Mouse (Mus musculus) spleen, adult 12 weeks (tissue): ENCODE results near the gene Gabrb3.
"Not testable (repeated sequence)": the region's sequence is repeated elsewhere in the genome, so short reads cannot be mapped to it uniquely, and the experiment has no call there.

ENCODE experiments used
- DNase-seq: peaks from one replicate; pipeline ENCODE4 v3.0.0; 2022; ENCODE audit warnings: low spot score

Gene Gabrb3

GRCm38 (mm10) chr7:57706976-57707740 is 287.7 kb downstream of the Gabrb3 start:
- no peak for DNase-seq

- no peak for DNase-seq
These were observed 292.2 kb downstream of the Gabrb3 start for GRCm38 (mm10) chr7:57711709-57712108.

DNA sequence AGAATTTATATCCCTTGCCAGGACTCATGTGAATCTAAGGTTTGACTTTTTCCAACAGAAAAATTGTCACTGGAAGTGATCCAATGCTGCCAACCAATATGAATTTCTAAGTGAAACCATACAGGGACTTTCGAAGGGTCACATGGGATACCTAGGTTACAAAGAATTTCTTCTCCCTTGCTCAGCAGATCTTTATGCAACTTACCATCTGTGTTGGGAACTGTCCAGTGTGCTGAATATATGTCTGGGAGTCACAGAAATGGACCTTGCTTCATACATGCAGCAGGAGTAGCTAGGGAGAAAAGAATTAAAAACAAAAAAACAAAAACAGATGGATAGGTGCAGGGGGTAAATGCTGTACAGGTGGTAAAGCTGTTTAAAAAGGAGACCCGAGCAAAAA is 327.3 kb downstream of the Gabrb3 start:
- no peak for DNase-seq

- DNase-seq: no peak
These were observed 341.0 kb downstream of the Gabrb3 start for GRCm38 (mm10) chr7:57760466-57760865.

- DNase-seq: no peak
These were observed 359.3 kb downstream of the Gabrb3 start for GRCm38 (mm10) chr7:57778754-57779153.

DNA sequence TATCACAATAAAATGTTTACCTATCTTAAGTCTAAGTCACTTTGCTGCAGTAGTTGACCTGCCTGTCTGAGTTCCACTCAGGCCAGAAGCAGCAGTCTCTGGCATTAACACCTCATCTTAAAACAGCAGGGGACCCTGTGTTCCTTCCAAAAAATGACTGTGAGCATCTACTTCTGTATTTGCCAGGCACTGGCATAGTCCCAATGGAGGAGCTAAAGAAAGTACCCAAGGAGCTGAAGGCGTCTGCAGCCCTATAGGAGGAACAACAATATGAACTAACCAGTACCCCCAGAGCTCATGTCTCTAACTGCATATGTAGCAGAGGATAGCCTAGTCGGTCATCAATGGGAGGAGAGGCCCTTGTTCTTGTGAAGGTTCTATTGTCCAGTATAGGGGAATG is 366.6 kb downstream of the Gabrb3 start:
- not testable (repeated sequence) for DNase-seq

- DNase-seq: no peak
These were observed 368.0 kb downstream of the Gabrb3 start for GRCm38 (mm10) chr7:57787520-57787919.

- DNase-seq: no peak
These were observed 383.8 kb downstream of the Gabrb3 start for GRCm38 (mm10) chr7:57803266-57803665.

GRCm38 (mm10) chr7:57813716-57814115 is 394.2 kb downstream of the Gabrb3 start:
- DNase-seq: no peak

DNA sequence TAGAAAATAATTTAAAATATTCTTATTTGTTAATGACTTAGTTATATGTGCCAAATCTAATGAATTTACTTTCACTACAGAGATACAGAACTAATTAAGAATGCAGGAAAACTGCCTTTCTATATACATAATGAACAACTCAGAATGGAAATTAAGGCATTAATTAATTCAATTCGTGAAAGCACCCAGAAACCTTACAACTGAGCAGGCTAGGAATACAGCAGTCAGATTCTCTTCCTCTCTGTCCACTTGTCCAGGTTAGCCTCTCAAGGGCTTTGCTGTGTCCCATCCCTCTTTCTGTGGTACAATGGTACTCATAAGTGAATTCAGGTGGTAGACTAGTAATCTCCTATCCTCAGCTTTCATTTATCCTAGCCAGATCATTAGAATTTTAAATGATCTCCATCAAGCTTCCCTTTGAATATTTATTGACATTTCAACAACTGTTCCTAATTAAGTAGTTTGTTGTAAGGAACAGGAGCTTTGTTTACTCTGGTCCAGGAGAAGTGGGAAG is 422.9 kb downstream of the Gabrb3 start:
- no peak for DNase-seq

DNA sequence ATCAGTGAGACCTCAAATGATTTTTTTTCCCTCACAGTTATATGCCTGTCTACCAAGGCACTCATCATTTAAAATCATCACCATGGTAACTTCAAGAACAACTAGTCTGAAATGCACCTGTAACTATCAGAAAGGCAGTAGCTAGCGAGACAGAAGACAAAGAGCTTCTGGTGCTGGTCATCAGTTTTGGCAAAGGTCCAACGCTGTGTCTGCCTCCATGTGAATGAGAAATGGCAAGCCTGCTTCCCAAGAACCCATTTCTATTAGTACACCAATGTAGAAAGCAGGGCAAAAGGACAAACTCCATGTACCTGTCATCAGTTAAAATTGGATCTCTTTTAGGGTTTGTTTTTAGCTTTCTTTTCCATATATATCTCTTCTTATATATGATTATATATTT is 448.5 kb downstream of the Gabrb3 start:
- no peak for DNase-seq
